8 mouse cellular contexts compared by ENCODE assay signal in the genomic region with DNA sequence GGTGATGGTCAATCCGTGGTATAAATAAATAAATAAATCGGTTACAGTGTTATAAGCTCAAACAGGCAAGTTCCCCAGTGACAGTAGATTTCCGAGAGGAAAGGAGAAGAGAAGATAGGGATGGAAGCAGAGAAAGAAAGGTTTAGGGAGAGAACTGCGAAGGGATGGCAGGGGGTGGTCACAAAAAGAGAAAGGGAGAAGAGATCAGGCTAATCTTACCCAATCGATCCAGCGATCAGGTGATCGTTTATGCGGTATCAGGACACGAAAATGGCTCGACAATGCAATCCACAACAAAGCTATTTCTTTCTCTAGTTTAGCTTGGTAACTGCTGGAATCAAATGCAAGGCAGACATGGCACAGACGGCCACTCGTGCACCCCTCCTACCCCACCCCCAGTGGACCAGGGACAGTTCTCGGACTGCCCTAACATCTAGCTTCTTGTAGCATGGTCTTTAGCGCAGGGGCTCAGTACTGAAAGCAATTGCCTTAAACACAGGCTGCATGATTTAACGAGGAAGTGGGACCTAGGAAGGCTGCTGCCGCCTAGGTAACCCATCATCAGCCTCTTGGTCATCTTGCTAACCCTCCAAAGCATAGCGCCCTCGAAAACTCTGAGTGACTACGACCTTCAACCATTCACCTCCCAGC. TPM values are rescaled to one million over a fixed set of nuclear protein-coding genes. Genes with fewer than 3 reads are reported as not detected.
A peak's percentile ranks its signal among the peaks of the same experiment; 100 is the strongest.
DNase-seq lines count a peak whose midpoint lies in the region; ATAC-seq and TF ChIP-seq lines count a peak whose summit lies in the region.

A gene (plus strand): TSS at position 80 of the 651 bp plus-strand sequence.

- no peak within 1 kb of the TSS for H3K27ac ChIP-seq in heart, embryonic 12.5 days (ENCODE audit: poor library complexity, severe bottlenecking)
- peak within 1 kb of the TSS; percentile 66 for H3K27ac ChIP-seq in forebrain, postnatal 0 days (ENCODE audit: low read depth, low read length)
- H3K27ac ChIP-seq in neural tube, embryonic 14.5 days (ENCODE audit: low read depth, low read length), result peak within 1 kb of the TSS; percentile 72

- no peak for ATAC-seq in heart, embryonic 12.5 days (ENCODE audit: insufficient number of reproducible peaks, low FRiP score)
- peak; percentile 32; the same call in 1 of the 2 replicates for ATAC-seq in forebrain, postnatal 0 days
- peak; percentile 63 for ATAC-seq in neural tube, embryonic 14.5 days (ENCODE audit: low read depth)

- peaks cover 13% of the 10 kb centered on the region for H3K4me1 ChIP-seq in heart, embryonic 12.5 days (replicated peaks)
- H3K4me1 ChIP-seq in forebrain, postnatal 0 days (ENCODE audit: insufficient read depth), result 0 out of 2 replicates have a peak, but pooled peaks cover 3% of the 10 kb centered on the region
- no peaks in the 10 kb centered on the region for H3K4me1 ChIP-seq in neural tube, embryonic 14.5 days (ENCODE audit: control insufficient read depth, insufficient read depth, low read length)

- peak within 1 kb of the TSS; percentile 75 for H3K4me2 ChIP-seq in heart, embryonic 12.5 days
- H3K4me2 ChIP-seq in forebrain, postnatal 0 days (ENCODE audit: low read depth), result peak within 1 kb of the TSS; percentile 84
- H3K4me2 ChIP-seq in neural tube, embryonic 14.5 days (ENCODE audit: low read depth, low read length), result peak within 1 kb of the TSS; percentile 79

- no peaks in the 10 kb centered on the region for H3K9me3 ChIP-seq in heart, embryonic 12.5 days (replicated peaks)
- H3K9me3 ChIP-seq in forebrain, postnatal 0 days (ENCODE audit: low read length), result no peaks in the 10 kb centered on the region
- no peaks in the 10 kb centered on the region for H3K9me3 ChIP-seq in neural tube, embryonic 14.5 days (ENCODE audit: control insufficient read depth, low read length)

- no peak for TF ChIP-seq CTCF in forebrain, postnatal 0 days (IDR thresholded peaks at IDR 0.05; ENCODE audit: low read depth)

- no peaks in the 10 kb centered on the region for H3K36me3 ChIP-seq in heart, embryonic 12.5 days
- H3K36me3 ChIP-seq in forebrain, postnatal 0 days (ENCODE audit: insufficient read depth), result no peaks in the 10 kb centered on the region
- H3K36me3 ChIP-seq in neural tube, embryonic 14.5 days (ENCODE audit: control insufficient read depth, insufficient read depth, low read length), result no peaks in the 10 kb centered on the region

- 3% methylated on average over 19 of the region's 19 CpGs for WGBS in heart, embryonic 12.5 days
- WGBS in forebrain, postnatal 0 days, result under 1% methylated on average over 19 of the region's 19 CpGs
- 2% methylated on average over 19 of the region's 19 CpGs for WGBS in neural tube, embryonic 14.5 days

- 0 out of 2 replicates have a peak within 1 kb of the TSS, but pooled peaks have one; percentile 29 for H3K9ac ChIP-seq in heart, embryonic 12.5 days
- H3K9ac ChIP-seq in forebrain, postnatal 0 days, result peak within 1 kb of the TSS; percentile 66
- peak within 1 kb of the TSS; percentile 70 for H3K9ac ChIP-seq in neural tube, embryonic 14.5 days (replicated peaks; ENCODE audit: low read depth, low read length)

- no peak for DNase-seq in heart, adult 18-20 months
- peak; percentile 42 for DNase-seq in cerebellum, adult 11-12 months
- DNase-seq in forebrain, postnatal 0 days, result peak; percentile 63
- peak; percentile 8 to 29 for DNase-seq in left cerebral cortex, postnatal 14 days (ENCODE audit: low spot score in 2 of 2)
- DNase-seq in lung, postnatal 14 days, result no peak
- DNase-seq in urinary bladder, postnatal 25 days (ENCODE audit: low spot score), result no peak

- H3K27me3 ChIP-seq in heart, embryonic 12.5 days (replicated peaks), result peaks cover 18% of the 10 kb centered on the region
- 0 out of 2 replicates have a peak, but pooled peaks cover 4% of the 10 kb centered on the region for H3K27me3 ChIP-seq in forebrain, postnatal 0 days (ENCODE audit: insufficient read depth, low read length)
- H3K27me3 ChIP-seq in neural tube, embryonic 14.5 days (ENCODE audit: control insufficient read depth, insufficient read depth, low read length), result 0 out of 2 replicates have a peak, but pooled peaks cover 2% of the 10 kb centered on the region

- intact Hi-C loops in left cerebral cortex, postnatal 14 days (cut with DNase I), result no loop called here

- H3K4me3 ChIP-seq in heart, embryonic 12.5 days, result peak within 1 kb of the TSS; percentile 41
- H3K4me3 ChIP-seq in forebrain, postnatal 0 days (ENCODE audit: low read depth, low read length), result peak within 1 kb of the TSS; percentile 55
- peak within 1 kb of the TSS; percentile 59 for H3K4me3 ChIP-seq in neural tube, embryonic 14.5 days (ENCODE audit: low read depth, low read length)

RNA-seq across cellular contexts. Expression of the gene that starts here (rescaled TPM):
- not detected in 2 replicates for polyA plus RNA-seq in heart, embryonic 12.5 days (2016; fragmentation: Nextera tagmentation; extraction: Ambion mirVana)
- total RNA-seq in heart, adult 18-20 months (2021), result not detected
- total RNA-seq in forebrain, postnatal 0 days (2014; rRNA removed), result 42.4 and 59.0 TPM in 2 replicates
- polyA plus RNA-seq in forebrain, postnatal 0 days (2015; fragmentation: Nextera tagmentation; extraction: Ambion mirVana), result 19.7 and 32.2 TPM in 2 replicates
- total RNA-seq in left cerebral cortex, postnatal 14 days (2021), result 10 to 100 TPM; 48.6 to 54.5 TPM
- 35.2 and 43.6 TPM in 2 replicates for polyA plus RNA-seq in neural tube, embryonic 14.5 days (2014; fragmentation: Nextera tagmentation; extraction: Ambion mirVana)

Comparison
In these comparisons a context has a peak if more than half of its experiments do, and no peak if none do; other contexts are left out.
1. RNA of the gene that starts here (total RNA-seq): 42.4 to 59.0 TPM in forebrain, postnatal 0 days and 48.6 to 54.5 TPM in left cerebral cortex, postnatal 14 days; not detected in heart, adult 18-20 months; every median in the first group is over 10 times any median in the second.
2. RNA of the gene that starts here (polyA plus RNA-seq): 35.2 to 43.6 TPM in neural tube, embryonic 14.5 days and 19.7 to 32.2 TPM in forebrain, postnatal 0 days; not detected in heart, embryonic 12.5 days; every median in the first group is over 10 times any median in the second.
3. DNase-seq: peak in cerebellum, adult 11-12 months (single experiment), forebrain, postnatal 0 days (single experiment) and left cerebral cortex, postnatal 14 days (2 of 2); none in heart, adult 18-20 months (0 of 2), lung, postnatal 14 days (single experiment) and urinary bladder, postnatal 25 days (single experiment).
4. Peak in every context shown above with its lines, with median percentiles within 50 percentile points of each other: H3K4me2 ChIP-seq, H3K4me3 ChIP-seq and H3K9ac ChIP-seq.